Mouse (Mus musculus) cerebellum, adult (tissue): ENCODE measurements around the gene Ccnf.

Experiments
- ATAC-seq: cut with Nextera tagmentation; 2 replicates; pipeline ENCODE4 v1.9.2; 2017; ENCODE audit warnings: mild to moderate bottlenecking, moderate library complexity, mixed read lengths; ENCODE audit not compliant: insufficient number of reproducible peaks, low FRiP score, low TSS enrichment

The Ccnf gene

DNA sequence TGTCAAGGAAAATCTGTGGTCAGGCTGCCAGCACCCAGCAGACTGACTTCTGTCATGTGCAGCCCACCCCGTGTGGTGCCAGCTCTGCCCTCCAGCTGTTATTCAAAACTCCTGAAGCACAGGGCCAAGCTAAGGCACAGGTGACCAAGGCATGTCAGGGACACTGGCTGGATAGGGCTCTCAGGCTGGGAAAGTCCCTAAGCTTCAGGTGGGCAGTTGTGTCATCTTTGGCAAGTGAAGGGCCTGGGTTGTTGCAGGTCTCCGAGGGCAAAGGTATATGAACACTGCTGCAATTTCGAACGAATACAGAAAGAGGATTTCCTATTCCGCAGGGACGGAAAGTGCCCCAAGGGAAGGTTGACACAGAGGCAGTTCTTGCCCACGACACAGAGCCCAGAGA is 46.4 kb downstream of the Ccnf start:
- no peak for ATAC-seq

DNA sequence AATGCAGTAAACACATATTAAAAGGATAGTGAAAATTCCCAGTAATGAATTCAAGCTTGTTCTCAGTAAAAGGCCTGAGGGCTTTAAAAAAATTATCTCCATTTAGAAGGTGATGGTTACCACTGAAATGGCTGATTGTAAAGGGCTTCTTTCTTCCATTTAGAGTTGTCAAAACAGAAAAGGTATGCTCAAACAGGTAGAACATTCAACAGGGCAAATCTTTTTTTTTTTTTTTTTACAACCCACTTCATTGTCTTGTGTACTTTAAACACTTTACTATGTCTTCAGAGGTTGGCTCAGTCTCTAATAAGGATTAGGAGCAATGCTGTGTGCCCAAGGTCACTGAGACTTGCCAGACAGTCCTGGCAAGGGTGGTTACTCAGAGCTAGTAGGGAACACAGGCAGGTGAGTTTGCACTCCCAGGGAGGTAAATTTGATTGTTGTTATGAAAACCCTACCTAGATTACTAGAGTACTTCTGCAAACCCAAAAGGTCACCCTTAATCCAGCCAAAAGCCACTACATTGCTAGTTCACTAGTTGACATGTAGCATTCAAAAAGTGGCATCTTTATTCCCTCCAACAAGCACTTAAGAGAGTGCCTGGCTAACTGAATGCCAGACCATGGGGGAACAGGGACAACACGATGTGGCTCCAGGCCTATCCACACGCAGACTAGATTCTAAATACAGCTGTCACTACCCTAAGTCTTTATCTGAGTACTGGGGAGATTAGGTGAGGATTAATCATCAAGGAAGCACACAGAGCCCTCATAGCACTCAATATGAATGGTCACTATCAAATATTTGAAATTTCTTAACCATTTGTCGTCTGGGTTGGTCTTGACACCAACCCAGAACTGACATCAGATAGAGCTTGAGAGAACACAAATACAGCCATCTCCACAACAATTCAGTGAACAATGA is 47.4 kb downstream of the Ccnf start:
- ATAC-seq: no peak

DNA sequence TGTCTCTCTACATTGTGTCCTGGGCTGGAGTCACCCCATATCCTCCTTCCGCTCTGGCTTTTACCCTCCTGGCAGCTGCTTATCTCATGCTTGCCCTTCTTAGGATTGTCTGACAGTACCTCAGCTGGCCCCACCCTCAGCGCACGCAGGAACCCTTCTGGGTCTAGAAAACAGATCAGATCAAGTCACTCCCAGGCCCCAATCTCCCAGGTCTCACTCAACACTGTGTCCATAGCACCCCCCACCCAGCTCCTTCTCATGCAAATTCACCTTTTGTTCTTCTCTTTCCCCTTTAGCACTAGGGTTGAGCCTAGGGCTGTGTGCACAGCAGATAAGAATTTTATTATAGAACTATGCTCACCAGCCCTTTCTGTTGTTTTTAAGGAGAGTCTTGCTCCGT is 48.2 kb downstream of the Ccnf start:
- ATAC-seq: no peak

GRCm38 (mm10) chr17:24201092-24201491 is 50.2 kb downstream of the Ccnf start:
- no peak for ATAC-seq

GRCm38 (mm10) chr17:24199741-24200140 is 51.5 kb downstream of the Ccnf start:
- ATAC-seq: no peak

DNA sequence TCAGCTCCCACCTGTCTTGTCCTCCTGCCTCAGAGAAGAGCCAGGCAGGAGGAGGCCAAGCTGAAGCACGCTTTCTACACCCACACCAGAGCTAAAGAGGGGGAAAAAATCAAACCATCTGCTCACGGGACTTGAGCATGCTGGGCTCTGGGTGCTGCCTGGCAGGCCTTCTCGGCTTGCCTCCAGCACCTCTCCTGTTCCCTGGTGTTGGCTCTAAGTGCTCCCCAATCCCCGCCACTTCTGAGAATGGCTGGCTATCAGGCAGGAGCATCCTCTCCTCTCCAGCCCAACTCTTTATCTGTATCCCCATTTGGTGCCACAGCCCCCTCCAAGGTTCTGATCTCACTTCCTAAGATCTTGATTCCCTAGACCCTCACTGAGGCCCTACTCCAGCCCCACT is 52.0 kb downstream of the Ccnf start:
- no peak for ATAC-seq

GRCm38 (mm10) chr17:24197032-24197824 is 54.1 kb downstream of the Ccnf start:
- ATAC-seq: no peak

- no peak for ATAC-seq
These were observed 55.9 kb downstream of the Ccnf start for GRCm38 (mm10) chr17:24195349-24195748.

- no peak for ATAC-seq
These were observed 57.5 kb downstream of the Ccnf start for GRCm38 (mm10) chr17:24193769-24194168.

- ATAC-seq: no peak
These were observed 58.0 kb downstream of the Ccnf start for GRCm38 (mm10) chr17:24193268-24193667.

- no peak for ATAC-seq
These were observed 58.4 kb downstream of the Ccnf start for GRCm38 (mm10) chr17:24192848-24193247.

DNA sequence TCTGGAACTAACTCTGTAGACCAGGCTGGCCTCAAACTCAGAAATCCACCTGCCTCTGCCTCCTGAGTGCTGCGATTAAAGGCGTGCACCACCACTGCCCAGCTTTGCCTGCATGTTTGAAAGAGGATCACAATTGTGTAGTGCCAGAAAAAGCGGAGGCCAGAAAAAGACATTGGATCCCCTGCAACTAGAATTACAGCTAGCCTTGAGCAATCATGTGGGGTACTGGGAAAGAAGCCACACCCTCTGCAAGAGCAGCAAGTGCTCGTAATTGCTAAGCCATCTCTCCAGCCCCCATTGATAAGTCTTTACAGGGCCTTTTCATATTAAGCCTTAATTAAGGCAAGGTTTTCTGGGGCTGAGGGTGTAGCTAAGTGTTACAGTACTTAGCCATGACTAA is 59.8 kb downstream of the Ccnf start:
- no peak for ATAC-seq

GRCm38 (mm10) chr17:24190934-24191333 is 60.4 kb downstream of the Ccnf start:
- ATAC-seq: no peak

DNA sequence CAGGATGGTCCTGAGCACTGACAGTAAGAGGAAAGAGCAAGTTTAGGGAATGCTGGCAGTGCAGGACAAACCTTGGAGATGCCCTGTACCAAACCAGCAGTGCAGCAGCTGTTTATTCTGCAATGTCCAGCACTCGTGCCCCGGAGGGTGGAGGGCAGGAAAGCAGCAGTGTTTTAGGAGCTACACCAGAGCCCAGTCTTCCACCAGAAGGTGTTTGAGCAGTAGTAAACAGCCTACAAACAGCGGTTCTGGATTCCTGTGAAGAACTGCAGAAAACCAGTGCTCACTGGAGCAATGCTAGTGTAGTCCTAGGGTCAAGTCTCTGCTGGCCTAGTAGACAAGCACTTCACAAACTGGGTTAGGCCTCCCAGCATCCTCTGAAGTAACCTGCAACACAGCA is 77.0 kb downstream of the Ccnf start:
- ATAC-seq: no peak

DNA sequence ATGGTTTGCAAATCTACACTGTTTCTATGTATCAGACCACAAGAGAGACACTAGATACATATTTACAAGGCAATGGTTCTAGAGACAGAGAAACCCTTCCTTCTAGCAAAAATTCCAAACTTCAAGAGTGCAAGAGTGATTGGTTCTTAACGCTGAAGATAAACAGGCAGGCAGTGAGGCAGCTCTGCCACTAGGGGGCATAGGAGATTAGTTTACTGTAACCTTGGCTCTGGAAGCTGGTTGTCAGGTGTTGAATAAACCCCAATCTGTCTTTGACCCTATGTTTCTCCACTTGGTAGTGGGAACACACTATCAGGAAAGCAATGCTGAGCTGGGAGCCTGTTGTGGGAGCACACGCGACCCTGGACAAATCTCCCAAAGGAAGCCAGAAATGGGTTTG is 77.9 kb downstream of the Ccnf start:
- ATAC-seq: no peak
